Mouse (Mus musculus): ENCODE data around the gene Slc35a1.
"Not testable (repeated sequence)": the region's sequence is repeated elsewhere in the genome, so short reads cannot be mapped to it uniquely, and the experiment has no call there.

Slc35a1 gene

DNA sequence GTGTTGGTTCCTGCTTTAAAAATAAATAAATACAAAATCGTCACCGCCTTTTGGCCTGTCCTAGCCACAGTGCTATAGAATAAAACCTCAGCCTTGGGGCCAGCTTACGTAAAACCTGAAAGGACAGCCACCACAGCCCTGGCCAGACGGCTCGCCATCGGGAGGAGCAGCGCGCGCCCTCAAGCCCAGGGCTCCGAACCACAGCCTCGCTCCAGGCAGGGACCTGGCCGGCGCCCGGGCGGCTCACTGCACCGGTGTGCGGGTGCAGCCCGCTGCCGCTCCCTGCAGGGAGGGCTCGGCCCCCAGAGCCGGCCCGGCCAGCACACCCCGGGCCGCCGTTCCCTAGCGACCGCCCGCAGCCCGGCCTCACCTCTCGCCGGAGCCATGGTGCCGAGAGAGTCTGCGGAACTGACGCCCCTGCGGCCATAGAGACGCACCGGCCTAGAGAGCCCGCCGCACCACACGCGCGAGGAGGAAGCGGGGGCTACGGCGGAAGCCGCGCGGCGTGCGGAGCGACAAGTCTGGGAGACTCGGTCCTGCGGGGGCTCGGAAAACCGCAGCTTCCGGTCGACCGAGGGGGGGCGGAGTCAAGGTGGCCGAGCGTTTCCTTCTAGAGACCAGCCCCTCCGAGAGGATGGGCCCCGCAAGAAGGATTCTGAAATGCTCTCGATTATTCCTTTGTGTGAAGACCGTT, at the start of gene Slc35a1:
Gene Slc35a1, minus strand, starts transcription at position 565 of the 694 bp plus-strand sequence.
- DNase-seq = peak; percentile 94

DNA sequence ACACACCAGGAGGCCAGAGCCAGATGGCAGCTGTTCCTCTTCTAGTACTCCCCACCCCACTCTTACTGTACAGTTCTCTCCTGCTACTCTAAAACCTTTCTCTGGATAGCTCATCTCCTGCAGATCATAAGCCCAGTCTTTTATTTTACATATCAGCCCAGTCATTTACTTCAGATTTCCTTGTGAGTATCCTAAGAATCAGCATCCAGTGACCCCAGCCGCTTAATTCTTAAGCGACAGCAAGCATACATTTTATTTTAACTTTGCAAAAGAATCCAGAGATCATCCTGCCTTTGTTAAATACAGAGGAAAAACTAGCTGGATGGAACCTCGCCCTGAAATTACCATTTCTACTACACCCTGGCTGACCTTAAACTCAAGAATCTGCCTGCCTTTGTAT, 47.2 kb upstream of the Slc35a1 start:
- no peak for DNase-seq

DNA sequence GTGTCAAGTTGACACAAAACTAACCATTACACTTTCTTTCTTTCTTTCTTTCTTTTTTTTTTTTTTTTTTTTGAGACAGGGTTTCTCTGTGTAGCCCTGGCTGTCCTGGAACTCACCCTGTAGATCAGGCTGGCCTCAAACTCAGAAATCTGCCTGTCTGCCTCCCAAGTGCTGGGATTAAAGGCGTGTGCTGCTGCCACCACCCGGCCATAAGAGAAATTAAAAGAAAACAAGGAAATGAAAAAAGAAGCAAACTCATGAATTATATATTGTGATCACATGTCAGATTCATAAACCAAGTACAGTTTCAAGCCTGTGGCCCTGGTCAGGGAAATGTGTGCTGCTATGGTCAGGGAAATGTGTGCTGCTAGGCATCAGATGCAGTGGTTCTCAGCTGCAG, 46.2 kb upstream of the Slc35a1 start:
- DNase-seq = not testable (repeated sequence)

DNA sequence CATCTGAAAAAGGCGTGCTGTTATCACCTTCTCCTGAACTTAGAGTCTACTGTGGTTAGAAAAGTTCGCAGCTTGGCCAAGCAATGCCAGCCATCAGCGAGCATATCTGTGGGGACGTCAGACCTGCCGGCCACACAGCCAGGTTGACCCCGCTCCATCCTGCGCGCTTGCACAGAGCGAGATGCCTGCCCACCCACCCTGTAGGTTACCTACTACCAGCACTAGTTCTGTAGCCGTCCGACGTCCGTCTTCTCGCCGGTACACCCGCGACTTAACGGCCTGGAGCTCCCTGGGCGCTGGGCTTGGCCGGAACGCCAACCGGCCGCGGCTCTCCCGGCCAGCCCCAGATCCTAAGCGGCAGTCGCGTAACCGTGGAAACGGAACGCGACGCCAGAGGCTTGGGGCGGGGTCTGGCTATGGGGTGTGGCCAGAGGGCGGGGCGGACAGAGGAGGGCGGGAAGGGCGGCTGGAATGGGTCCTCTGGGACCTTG, 42.7 kb upstream of the Slc35a1 start, which contains the start of gene Cfap206:
Gene Cfap206, minus strand, starts transcription at position 356 of the 491 bp plus-strand sequence.
- peak; percentile 21 to 30 for DNase-seq

DNA sequence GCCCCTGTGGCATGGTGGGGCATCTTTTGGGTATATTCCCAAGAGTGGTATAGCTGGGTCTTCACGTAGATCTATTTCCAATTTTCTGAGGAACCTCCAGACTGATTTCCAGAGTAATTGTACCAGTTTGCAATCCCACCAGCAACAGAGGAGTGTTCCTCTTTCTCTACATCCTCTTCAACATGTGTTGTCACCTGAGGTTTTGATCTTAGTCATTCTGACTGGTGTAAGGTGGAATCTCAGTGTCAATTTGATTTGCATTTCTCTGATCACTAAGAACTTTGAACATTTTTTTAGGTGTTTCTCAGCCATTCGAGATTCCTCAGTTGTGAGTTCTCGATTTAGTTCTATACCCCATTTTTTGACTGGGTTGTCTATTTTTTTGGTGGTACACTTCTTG, 38.5 kb upstream of the Slc35a1 start:
- not testable (repeated sequence) for DNase-seq

DNA sequence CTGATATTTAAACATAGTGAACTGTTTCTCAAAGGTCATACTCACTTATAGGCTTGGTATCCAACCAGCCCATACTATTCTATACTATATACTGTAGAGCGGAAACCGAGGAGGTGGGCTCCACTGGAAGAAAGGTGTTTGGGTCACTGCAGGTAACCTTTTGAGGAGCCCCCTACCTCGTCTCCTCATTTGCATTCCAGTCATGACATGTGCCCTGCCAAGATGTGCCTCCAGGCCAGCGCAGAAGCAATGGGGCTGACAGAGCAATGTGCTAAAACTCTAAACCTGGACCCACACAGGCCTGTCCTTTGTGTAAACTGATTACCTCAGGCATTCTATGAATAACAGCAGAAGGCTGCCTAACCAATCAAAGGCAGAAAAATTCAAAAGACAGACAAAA, 37.1 kb upstream of the Slc35a1 start:
- no peak for DNase-seq

DNA sequence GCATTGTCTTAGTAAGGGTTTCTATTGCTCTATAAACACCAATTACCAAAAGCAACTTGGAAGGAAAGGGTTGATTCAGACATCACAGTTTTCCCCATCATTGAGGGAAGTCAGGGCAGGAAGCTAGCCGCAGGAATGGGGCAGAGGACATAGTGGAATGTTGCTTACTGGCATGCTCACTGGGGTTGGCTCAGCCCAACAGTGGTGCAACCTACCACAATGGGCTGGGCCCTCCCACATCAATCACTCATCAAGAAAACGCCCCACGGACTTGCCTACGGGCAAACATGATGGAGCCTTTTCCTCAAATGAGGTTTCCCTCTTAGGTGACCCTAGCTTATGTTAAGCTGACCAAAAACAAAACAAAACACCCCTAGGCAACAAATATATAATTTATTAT, 35.9 kb upstream of the Slc35a1 start:
- no peak for DNase-seq

DNA sequence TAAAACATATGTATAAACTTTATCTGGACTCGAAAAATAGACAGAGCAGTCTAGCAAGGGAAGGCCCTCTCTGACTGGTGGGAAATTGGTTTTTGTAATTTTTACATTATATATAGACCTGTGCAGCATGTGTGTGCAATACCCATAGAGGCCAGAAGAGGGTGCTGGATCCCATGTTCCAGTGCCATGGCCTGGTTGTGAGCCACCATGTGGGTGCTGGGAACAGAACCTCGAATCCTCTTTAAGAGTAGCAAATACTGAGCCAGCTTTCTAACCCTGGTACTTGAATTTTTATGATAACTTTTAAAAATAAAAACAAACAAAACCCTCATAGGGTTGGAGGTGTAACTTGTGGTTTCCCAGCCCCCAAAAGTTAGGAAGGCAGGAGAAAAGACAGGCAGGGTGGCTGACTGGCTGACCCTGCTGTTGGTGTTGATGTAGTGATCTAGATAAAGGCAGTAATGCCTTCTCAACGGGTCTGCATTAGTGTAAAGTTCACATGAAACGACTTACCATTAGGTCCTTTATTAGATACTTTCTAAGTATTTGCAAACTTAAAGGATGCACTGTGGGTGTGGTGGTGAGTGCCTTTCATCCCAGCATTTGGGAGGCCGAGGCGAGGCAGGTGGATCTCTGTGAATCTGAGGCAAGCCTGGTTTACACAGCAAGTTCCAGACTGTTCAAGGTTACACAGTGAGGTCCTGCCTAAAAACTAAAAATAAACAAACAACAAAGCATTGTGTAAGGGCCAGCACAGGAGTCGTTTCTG, 33.1 kb upstream of the Slc35a1 start:
- no peak for DNase-seq

DNA sequence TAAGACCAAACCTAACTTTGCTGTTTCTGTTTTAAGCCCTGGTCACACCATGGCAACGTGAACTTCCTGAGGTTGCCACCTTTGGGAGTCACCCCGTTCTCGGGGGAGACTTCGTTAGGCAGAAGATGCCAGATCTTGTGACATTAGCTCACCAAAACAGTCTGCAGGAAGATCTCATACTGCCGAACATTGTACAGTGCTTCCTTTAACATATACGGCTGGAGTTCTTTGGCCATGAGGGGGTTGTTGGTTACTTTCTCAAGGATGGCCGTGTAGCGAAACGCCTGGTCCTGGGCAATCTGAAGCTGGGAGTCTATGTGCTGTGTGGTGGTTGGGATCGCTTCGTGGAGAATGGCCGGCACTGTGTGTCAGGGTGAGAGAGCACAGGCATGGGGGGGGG, 32.2 kb upstream of the Slc35a1 start:
- no peak for DNase-seq

DNA sequence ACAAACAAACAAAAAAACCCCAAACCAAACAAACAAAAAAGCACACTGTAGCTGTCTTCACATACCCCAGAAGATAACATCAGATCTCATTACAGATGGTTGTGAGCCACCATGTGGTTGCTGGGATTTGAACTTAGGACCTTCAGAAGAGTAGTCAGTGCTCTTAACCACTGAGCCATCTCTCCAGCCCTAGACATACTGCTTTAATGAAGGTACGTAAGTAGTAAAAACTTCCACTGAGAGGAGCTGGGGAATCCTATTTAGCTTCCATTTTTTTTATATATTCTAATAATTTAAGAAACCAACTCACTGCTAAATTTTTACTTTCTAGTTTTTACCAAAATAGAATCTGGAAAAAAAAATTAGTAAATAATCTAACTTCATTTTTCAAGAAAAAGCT, 27.8 kb upstream of the Slc35a1 start:
- DNase-seq = no peak

DNA sequence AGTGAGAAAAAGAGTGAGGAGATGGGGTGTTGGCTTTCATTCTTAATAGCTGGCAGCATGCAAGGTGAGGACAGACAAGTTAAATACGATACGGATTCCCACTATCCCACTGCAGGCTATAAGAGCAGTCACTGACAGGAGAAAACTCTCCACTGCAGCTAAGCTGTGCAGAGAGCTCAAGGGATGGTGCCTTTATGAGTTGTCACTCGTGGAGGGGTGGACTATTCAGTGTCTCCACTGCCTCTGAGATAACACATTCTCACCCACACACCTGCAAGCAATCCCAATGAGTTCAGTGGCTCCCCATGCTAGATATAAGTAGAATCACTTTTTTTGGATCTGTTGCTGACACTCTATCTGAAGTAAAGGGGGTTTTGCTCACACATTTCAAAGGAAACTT, 20.9 kb upstream of the Slc35a1 start:
- DNase-seq = no peak

DNA sequence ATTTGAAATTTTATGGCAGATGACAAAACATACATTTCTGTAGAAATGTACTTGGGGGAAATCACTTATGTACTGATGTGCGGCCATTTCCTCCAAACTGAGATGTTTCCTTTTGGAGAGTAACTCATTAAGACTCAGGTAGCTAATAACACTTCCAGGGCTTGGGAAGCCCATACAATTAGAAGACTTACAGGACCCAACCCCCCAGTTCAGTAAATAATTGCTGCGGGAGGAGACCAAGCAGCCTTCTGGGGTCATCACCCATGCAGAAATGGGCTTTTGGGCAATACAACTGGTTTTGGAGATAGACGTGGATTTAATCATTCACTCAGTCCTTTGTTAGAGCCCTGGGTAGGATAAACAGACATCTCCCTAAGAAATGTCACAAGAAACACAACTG, 20.0 kb upstream of the Slc35a1 start:
- DNase-seq = no peak

DNA sequence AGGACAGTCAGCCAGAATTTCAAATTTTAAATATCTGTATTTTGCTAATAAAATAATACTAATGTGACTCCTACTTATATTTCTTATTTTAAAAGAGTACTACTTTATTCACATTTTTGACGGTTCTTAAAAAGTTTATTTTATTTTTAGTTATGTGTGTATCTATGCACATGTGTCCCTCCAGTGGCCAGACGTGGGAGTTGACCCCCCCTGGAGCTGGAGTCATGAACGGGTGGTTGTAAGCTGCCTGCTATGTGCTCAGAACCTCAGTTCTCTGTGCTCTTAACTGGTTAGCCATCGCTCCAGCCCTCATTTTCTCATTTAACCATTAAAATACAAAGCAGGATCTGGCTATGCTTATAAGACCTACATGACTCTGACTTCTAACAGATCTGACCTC, 15.8 kb upstream of the Slc35a1 start:
- no peak for DNase-seq

DNA sequence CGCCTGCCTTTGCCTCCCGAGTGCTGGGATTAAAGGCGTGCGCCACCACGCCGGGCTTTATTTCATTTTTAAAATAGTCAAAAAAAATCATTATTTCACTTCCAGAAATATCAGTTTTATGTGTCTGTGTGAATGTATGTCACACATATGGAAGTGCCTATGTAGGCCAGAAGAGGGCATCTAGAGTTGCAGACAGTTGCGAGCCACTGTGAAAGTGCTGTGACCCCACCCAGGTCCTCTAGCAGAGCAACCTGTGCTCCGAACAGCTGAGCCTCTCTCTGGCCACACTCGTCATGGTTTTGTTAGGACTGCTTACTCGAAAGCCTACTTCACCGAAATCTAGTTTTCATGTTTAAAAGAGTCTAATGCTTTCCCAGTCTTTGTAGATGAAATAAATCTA, 15.0 kb upstream of the Slc35a1 start:
- no peak for DNase-seq

DNA sequence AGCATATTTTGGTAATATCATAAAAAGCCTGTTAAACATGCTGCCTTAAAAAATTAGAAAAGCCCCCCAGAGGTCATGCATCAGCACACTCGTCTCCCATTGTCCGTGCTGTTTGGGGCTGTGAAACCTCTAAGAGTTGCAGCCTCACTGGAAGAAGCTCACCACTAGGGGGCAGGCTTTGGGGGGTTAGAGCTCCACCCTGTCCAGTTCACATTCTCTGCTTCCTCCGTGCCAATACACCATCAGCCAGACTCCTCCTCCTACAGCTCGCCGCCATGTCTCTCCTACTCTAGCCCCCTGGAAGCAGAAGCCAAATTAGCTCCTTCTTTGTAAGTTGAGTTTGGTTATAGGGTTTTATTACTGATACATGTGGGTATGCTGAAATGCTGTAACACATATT, 14.3 kb upstream of the Slc35a1 start:
- peak; percentile 57 for DNase-seq

DNA sequence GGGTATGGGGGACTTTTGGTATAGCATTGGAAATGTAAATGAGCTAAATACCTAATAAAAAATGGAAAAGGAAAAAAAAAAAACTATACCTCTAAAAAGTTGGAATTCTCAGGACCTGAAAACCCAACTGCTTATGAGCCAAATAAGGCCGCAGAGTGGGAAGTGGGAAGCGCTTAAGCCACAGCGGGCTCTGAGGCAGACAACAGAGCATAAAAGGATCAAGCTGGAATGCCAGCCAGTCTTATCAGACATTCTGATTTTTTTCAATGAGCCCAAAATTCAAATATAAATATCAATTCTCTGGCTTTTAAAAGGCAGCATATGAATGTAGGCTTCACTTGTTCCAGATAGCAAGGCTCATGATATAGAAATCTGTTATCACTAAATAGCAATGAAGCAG, 783 bp upstream of the Slc35a1 start:
- no peak for DNase-seq

DNA sequence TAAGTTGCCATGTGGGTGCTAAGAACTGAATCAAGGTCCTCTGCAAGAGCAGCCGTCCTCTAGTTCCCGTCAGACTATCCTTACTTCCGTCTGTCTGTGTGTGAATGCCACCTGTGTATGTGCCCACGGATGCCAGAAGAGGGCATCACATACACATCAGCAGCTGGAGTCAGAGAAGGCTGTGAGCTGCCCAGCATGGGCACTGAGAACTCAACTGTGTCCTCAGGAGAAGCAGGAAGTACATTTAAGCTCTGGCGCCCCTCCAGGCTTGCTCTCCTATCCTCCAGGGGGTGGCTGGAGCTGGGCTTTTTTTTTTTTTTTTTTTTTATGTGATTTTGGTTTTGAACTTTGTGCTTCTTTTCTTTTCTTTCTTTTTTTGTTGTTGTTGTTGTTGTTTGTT, 6.7 kb downstream of the Slc35a1 start:
- no peak for DNase-seq

DNA sequence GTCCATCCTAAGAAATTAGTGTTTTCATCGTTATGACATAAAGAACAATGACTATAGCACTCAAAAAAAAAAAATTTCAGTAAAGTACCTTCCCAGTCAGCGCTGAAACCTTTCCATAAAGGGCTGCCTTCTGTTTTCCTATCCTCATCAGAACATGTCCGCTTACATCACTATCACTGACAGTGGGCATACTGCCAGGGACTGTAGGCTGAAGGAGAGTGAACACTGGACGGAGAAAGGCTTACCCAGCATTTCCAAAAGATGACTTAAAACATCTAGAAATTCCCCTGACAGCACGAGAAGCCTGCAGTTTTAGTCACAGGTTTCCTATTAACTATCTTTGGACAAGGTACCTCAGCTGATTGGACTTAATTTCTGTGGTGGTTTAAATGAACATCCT, 13.5 kb downstream of the Slc35a1 start:
- no peak for DNase-seq

DNA sequence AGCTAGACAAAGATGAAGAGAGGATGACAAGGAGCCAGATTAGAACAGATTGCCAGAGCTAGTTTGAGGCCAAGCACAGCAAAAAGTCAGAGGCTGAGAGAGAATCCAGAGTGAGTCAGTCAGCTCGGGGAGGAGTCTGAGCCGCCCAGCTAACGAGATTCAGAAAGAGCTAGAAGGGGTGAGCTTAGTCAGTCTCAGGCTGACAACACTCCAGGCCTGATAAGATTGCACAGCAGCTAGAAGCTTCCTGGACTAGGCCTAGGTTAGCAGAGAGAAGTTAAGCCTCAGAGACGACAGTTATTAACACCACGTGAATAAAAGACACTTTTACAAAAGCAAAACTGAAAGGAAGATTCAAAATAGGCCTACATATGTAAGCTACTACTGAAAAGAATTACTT, 19.3 kb downstream of the Slc35a1 start:
- DNase-seq = no peak

DNA sequence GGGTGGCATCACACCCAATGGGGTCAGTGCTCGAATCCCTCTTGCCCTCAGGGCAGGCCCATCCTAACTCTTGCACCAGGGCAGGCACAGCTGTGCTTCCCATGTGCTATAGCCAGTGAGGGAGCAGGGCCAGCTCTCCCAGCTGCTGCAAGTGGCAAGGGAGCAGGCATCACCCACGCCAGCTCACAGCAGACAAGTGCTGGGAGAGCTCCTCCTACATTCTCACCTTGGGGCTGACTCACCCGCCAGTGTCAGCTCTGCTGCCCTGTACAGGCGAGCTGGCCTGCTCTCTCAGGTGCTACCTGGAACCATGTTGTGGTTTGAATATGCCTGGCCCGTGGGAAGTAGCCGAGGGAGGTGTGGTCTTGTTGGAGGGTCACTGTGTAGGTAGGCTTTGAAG, 25.3 kb downstream of the Slc35a1 start:
- DNase-seq = no peak

DNA sequence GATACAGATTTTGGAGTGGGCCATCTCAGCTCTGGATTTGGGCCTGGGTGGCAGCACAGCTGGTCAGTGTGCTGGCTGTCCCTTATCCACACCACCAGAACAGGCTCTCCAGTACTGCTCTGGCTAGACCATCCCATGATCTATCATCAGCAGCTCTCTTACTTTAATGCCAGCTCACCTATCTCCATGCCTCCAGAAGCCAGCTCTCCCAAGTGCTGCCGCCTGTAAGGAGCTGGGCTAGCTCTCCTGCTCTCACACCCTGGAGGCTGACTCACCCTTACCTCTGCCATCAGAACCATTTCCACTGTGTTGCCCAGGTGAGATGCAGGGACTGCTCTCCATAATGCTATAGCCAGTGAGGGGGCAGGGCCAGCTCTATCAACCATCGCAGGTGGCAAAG, 25.7 kb downstream of the Slc35a1 start:
- DNase-seq = no peak

DNA sequence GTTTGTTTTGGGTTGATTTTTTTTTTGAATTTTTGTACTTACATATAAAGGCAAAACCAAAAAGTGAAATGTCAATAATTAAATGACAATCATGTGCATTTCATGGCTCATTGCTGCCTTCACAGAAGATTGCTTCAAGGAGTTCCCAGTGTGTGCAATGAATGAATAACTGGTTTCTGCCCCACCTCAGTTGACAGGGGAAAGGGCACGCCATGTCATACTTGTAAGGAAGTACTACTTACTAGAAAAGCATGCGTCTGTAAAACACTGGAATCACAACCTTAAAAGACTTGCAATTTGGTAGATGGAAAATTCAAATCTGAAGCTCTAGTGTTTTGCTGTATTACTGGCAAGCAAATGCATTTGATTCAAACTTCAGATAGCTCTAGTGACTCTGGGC, 28.2 kb downstream of the Slc35a1 start:
- DNase-seq = no peak

DNA sequence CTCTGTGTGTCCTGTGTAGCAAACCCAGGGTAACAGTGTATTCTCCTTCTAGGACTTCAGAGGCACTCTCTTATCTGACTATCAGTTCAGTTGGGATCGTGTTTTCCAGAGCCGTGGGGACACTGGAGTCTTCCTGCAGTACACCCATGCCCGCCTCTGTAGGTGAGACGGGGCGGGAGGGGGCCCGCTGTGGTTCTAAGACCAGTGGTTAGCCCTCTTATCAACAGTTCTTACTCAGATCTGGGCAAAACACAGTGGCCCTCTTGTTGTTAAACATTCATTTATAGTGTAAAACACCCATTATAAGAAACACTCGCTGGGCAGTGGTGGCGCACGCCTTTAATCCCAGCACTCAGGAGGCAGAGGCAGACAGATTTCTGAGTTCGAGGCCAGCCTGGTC, 31.1 kb downstream of the Slc35a1 start:
- DNase-seq = no peak

DNA sequence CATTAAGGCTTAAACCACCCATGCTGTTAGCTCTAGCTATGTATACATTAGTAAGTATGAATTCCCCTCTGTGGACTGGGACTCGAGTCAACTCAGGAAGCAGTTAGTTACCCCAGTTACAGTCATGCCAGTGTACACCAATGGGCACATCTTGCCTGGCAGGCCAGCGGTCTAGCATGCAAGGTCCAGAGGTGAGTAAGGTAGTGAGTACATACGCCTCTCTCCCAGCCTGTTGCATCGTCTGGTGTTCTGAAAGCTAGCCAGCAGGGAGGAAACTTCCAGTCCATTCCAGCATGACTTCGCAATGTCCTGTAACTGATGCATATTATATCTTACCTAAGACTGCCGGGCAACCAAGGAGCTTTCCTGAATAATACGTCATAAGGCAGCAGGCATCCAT, 34.1 kb downstream of the Slc35a1 start:
- DNase-seq = no peak
